Mouse (Mus musculus) lung, embryonic 14.5 days (tissue): Measurements from ENCODE around the gene Vps45. TPM values are rescaled to one million over a fixed set of nuclear protein-coding genes. Genes with fewer than 3 reads are reported as not detected.

ENCODE experiments used
- ATAC-seq: fragments of 200-750 bp; cut with Nextera tagmentation; 2 replicates; pipeline ENCODE4 v1.8.0; 2017; ENCODE audit warnings: mild to moderate bottlenecking, moderate TSS enrichment, moderate library complexity; ENCODE audit not compliant: insufficient read depth
- DNase-seq: peaks from one replicate; pipeline ENCODE4 v3.0.0-alpha.2; 2015
- H3K27ac ChIP-seq: fragments of 300-500 bp; sonication (generic); 2 replicates; pipeline ENCODE4 v1.5.1; 2014; ENCODE audit warnings: low read depth, mild to moderate bottlenecking, moderate library complexity
- H3K27me3 ChIP-seq: fragments of 300-500 bp; sonication (generic); 2 replicates; pipeline ENCODE4 v1.6.1; 2014; ENCODE audit warnings: low read length, control low read depth; ENCODE audit not compliant: insufficient read depth
- H3K36me3 ChIP-seq: fragments of 300-500 bp; sonication (generic); 2 replicates; pipeline ENCODE4 v1.6.1; 2014; ENCODE audit warnings: control low read depth; ENCODE audit not compliant: insufficient read depth
- H3K4me1 ChIP-seq: fragments of 300-500 bp; sonication (generic); 2 replicates; pipeline ENCODE4 v1.6.1; 2014; ENCODE audit warnings: antibody characterized with exemption, control low read depth; ENCODE audit not compliant: insufficient read depth
- H3K4me2 ChIP-seq: fragments of 300-500 bp; sonication (generic); 2 replicates; pipeline ENCODE4 v1.6.1; 2014; ENCODE audit warnings: mild to moderate bottlenecking
- H3K4me3 ChIP-seq: fragments of 300-500 bp; sonication (generic); 2 replicates; pipeline ENCODE4 v1.5.1; 2014; ENCODE audit warnings: low read depth, low read length
- H3K9ac ChIP-seq: fragments of 300-500 bp; sonication (generic); 2 replicates; pipeline ENCODE4 v1.6.1; 2014
- H3K9me3 ChIP-seq: fragments of 300-500 bp; sonication (generic); 2 replicates; pipeline ENCODE4 v1.6.1; 2016; ENCODE audit warnings: low read depth, low read length, control low read depth
- CTCF ChIP-seq: IDR thresholded peaks from 2 replicates; pipeline ENCODE4 v1.5.1; 2016; ENCODE audit warnings: antibody characterized with exemption, low read depth
- WGBS: fragments of 180-500 bp; shearing (Covaris S2); extraction: QIAGEN DNeasy Blood & Tissue Kit; methylation state at CpG from one replicate; pipeline ENCODE4 v1.1.7; 2014; 5-methylcytosine and 5-hydroxymethylcytosine counted together
- polyA plus RNA-seq: library from polyadenylated mRNA; unstranded; fragments of >200 nt; fragmentation: Nextera tagmentation; extraction: Ambion mirVana; gene quantifications from 2 replicates; pipeline ENCODE4 v1.2.1, GENCODE M21; 2014

The Vps45 gene
- polyA plus RNA-seq, 1 experiment from 2014 or later: 18.6 TPM

DNA sequence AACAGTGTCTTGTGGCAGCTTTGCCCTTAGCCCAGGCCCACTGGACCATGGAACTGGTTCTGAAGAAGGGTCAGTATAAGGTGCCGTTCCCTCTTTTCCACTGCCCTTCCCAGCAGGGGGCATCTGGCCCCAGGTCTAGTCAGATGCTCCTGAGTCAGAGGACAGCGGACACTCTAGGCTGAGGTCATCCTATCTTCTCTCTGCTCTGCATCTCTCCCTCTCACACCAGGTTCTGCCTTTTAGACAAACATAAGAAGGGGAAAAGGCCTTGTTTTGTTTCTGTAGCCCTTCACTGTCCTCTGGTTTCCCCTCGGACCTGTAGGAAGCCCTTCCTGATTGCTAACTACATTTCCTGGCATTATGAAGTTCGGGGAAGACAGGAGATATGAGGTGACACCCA lies 64.4 kb downstream of the Vps45 start:
- DNase-seq: peak; percentile 44
- Histone ChIP-seq H3K27ac (peak overlapping the region; percentile 98), H3K9me3 (no peaks in the 10 kb centered on the region), H3K27me3 (no peaks in the 10 kb centered on the region), H3K4me3 (peak overlapping the region; percentile 73), H3K36me3 (peaks cover 40% of the 10 kb centered on the region), H3K4me2 (peak overlapping the region; percentile 73), H3K9ac (peak overlapping the region; percentile 92), H3K4me1 (peaks cover 10% of the 10 kb centered on the region)
- no peak for ATAC-seq
- TF ChIP-seq CTCF: peak; percentile 14; the same call in 1 of the 2 replicates
- 24% methylated on average over 4 of the region's 4 CpGs for WGBS

DNA sequence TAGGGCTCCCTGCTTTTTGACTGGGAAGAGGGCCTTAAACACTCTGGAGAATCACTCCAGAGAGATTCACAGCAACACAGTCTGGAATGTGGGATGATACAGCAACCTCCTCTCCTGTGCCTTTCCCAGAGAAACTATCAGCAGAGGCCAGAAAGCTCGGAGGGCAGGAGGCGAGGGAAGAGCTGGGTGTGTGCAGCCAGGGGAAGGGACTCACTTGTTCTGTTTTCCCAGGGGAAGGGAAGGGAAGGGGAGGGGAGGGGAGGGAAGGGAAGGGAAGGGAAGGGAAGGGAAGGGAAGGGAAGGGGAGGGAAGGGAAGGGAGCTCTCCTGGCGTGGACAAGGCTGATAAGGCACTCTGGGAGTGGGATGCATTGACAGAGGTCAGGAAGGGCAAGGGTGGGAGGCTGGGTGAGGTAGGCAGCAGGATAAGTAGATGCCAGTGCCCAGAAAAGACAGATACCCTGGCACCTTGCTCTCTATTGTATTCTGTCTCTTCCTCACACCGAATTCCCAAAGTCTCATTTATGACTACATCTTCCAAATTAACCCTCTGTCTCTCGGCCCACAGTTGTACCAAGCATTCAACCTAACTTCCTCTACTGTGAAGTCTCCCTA lies 65.2 kb downstream of the Vps45 start:
- WGBS: 36% methylated on average over 5 of the region's 5 CpGs
- no peaks in the 10 kb centered on the region for H3K9me3 ChIP-seq
- peak overlapping the region; percentile 92 for H3K9ac ChIP-seq
- peak overlapping the region; percentile 73 for H3K4me3 ChIP-seq
- H3K4me2 ChIP-seq: peak overlapping the region; percentile 73
- H3K36me3 ChIP-seq: peaks cover 48% of the 10 kb centered on the region
- peaks cover 13% of the 10 kb centered on the region for H3K4me1 ChIP-seq
- no peaks in the 10 kb centered on the region for H3K27me3 ChIP-seq
- no peak for TF ChIP-seq CTCF
- no peak for ATAC-seq
- no peak for DNase-seq
- peak overlapping the region; percentile 30; the same call in 1 of the 2 replicates for H3K27ac ChIP-seq

GRCm38 (mm10) chr3:95990413-95990941 lies 67.8 kb downstream of the Vps45 start:
- no peak for DNase-seq
- TF ChIP-seq CTCF: no peak
- no peak overlapping the region for H3K4me2 ChIP-seq
- no peaks in the 10 kb centered on the region for H3K9me3 ChIP-seq
- ATAC-seq: no peak
- H3K4me1 ChIP-seq: peaks cover 18% of the 10 kb centered on the region
- H3K27me3 ChIP-seq: no peaks in the 10 kb centered on the region
- H3K27ac ChIP-seq: no peak overlapping the region
- 77% methylated on average over 12 of the region's 12 CpGs for WGBS
- no peak overlapping the region for H3K4me3 ChIP-seq
- H3K36me3 ChIP-seq: peaks cover 57% of the 10 kb centered on the region
- no peak overlapping the region for H3K9ac ChIP-seq

DNA sequence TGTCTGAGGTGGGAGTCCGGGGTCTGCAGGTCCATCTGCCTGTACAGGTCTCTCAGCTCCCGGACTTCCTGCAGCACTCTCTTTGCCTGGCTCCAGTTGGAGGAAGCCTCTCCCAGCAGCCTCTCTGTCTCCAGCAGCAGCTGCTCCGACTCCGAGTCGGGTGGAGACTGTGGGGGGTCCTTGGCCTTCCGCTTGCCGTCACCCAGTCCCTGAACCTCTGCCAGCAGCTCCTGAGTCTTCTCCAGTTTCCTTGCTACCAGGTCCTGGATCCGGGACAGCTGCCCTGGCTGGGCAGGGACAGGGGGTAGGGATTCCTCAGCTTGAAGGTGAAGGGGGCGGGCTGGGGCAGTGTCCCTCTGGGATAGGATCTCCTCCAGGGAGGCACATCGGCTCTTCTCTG lies 69.3 kb downstream of the Vps45 start:
- Histone ChIP-seq H3K27ac (peak overlapping the region; percentile 81), H3K4me2 (0 out of 2 replicates have a peak overlapping the region, but pooled peaks have one; percentile 5), H3K27me3 (no peaks in the 10 kb centered on the region), H3K9ac (no peak overlapping the region), H3K9me3 (no peaks in the 10 kb centered on the region), H3K4me1 (peaks cover 22% of the 10 kb centered on the region), H3K4me3 (no peak overlapping the region), H3K36me3 (peaks cover 57% of the 10 kb centered on the region)
- DNase-seq (peak; percentile 92), ATAC-seq (peak; percentile 47)
- TF ChIP-seq CTCF: no peak
- 40% methylated on average over 10 of the region's 10 CpGs for WGBS

DNA sequence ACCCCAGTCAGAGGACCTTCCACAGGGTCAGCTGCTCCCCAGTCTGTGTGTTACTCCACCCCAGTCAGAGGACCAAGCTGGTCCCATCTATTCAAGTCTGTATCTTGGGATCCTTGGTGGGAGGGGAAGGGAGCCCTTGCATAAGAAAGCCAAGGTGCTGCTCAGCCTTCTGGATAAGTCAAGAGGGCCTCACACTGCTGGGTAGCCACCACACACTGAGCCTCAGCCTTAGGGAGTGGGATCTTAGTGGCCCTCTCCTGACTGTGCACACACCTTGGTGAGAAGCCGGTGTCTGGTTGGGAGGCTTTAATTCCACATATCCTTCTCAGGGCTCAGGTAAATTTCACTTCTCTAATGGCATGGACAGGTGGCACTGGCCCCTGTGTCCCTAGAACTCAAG lies 70.1 kb downstream of the Vps45 start:
- WGBS: 97% methylated on average over 1 of the region's 1 CpGs
- no peak for DNase-seq
- Histone ChIP-seq H3K4me2 (no peak overlapping the region), H3K9ac (no peak overlapping the region), H3K27ac (no peak overlapping the region), H3K27me3 (no peaks in the 10 kb centered on the region), H3K36me3 (peaks cover 57% of the 10 kb centered on the region), H3K9me3 (no peaks in the 10 kb centered on the region), H3K4me3 (no peak overlapping the region), H3K4me1 (peaks cover 19% of the 10 kb centered on the region)
- no peak for ATAC-seq
- TF ChIP-seq CTCF: no peak

- no peak for TF ChIP-seq CTCF
- Histone ChIP-seq H3K4me1 (peaks cover 17% of the 10 kb centered on the region), H3K9me3 (no peaks in the 10 kb centered on the region), H3K36me3 (peaks cover 53% of the 10 kb centered on the region), H3K4me2 (no peak overlapping the region), H3K27me3 (no peaks in the 10 kb centered on the region), H3K4me3 (no peak overlapping the region), H3K27ac (no peak overlapping the region), H3K9ac (no peak overlapping the region)
- DNase-seq (no peak), ATAC-seq (no peak)
- 68% methylated on average over 6 of the region's 6 CpGs for WGBS
These were observed 70.7 kb downstream of the Vps45 start for GRCm38 (mm10) chr3:95987386-95988110.

- Histone ChIP-seq H3K4me2 (no peak overlapping the region), H3K4me1 (peaks cover 15% of the 10 kb centered on the region), H3K9me3 (no peaks in the 10 kb centered on the region), H3K27ac (peak overlapping the region; percentile 93), H3K36me3 (peaks cover 48% of the 10 kb centered on the region), H3K27me3 (no peaks in the 10 kb centered on the region), H3K9ac (no peak overlapping the region), H3K4me3 (no peak overlapping the region)
- DNase-seq: no peak
- TF ChIP-seq CTCF: peak; percentile 19; the same call in 1 of the 2 replicates
- WGBS: 57% methylated on average over 4 of the region's 4 CpGs
- no peak for ATAC-seq
These were observed 71.3 kb downstream of the Vps45 start for GRCm38 (mm10) chr3:95986984-95987383.
